Mouse (Mus musculus) hindbrain, embryonic 15.5 days (tissue): Measurements from ENCODE around the gene Gm12184. TPM values are rescaled to one million over a fixed set of nuclear protein-coding genes. Genes with fewer than 3 reads are reported as not detected.
A peak's percentile ranks its signal among the peaks of the same experiment; 100 is the strongest.

ENCODE experiments used
- ATAC-seq: fragments of 200-750 bp; cut with Nextera tagmentation; 2 replicates; pipeline ENCODE4 v1.8.0; 2017; ENCODE audit warnings: low read depth, moderate number of reproducible peaks, moderate TSS enrichment; ENCODE audit not compliant: low FRiP score
- H3K27ac ChIP-seq: fragments of 300-500 bp; sonication (generic); replicated peaks from 2 replicates; pipeline ENCODE4 v1.5.1; 2015; ENCODE audit warnings: mild to moderate bottlenecking, inconsistent platforms
- H3K27me3 ChIP-seq: fragments of 300-500 bp; sonication (generic); 2 replicates; pipeline ENCODE4 v1.6.1; 2015; ENCODE audit warnings: control low read depth, inconsistent platforms
- H3K36me3 ChIP-seq: fragments of 300-500 bp; sonication (generic); 2 replicates; pipeline ENCODE4 v1.6.1; 2015; ENCODE audit warnings: control low read depth, inconsistent platforms
- H3K4me1 ChIP-seq: fragments of 300-500 bp; sonication (generic); replicated peaks from 2 replicates; pipeline ENCODE4 v1.6.1; 2015; ENCODE audit warnings: control low read depth, inconsistent platforms
- H3K4me2 ChIP-seq: fragments of 300-500 bp; sonication (generic); 2 replicates; pipeline ENCODE4 v1.6.1; 2015; ENCODE audit warnings: moderate library complexity, mild to moderate bottlenecking, inconsistent platforms
- H3K4me3 ChIP-seq: fragments of 300-500 bp; sonication (generic); 2 replicates; pipeline ENCODE4 v1.5.1; 2015; ENCODE audit warnings: mild to moderate bottlenecking, inconsistent platforms
- H3K9ac ChIP-seq: fragments of 300-500 bp; sonication (generic); 2 replicates; pipeline ENCODE4 v1.6.1; 2015; ENCODE audit warnings: inconsistent platforms
- H3K9me3 ChIP-seq: fragments of 300-500 bp; sonication (generic); 2 replicates; pipeline ENCODE4 v1.6.1; 2016; ENCODE audit warnings: control low read depth, inconsistent platforms
- WGBS: fragments of 180-500 bp; shearing (Covaris S2); methylation state at CpG from one replicate; pipeline ENCODE4 v1.1.7; 2015; 5-methylcytosine and 5-hydroxymethylcytosine counted together
- polyA plus RNA-seq: library from polyadenylated mRNA; unstranded; fragments of >200 nt; fragmentation: Nextera tagmentation; extraction: Ambion mirVana; gene quantifications from 2 replicates; pipeline ENCODE4 v1.2.1, GENCODE M21; 2015

Gm12184 gene
- polyA plus RNA-seq, 1 experiment from 2014 or later: 3.8 TPM

DNA sequence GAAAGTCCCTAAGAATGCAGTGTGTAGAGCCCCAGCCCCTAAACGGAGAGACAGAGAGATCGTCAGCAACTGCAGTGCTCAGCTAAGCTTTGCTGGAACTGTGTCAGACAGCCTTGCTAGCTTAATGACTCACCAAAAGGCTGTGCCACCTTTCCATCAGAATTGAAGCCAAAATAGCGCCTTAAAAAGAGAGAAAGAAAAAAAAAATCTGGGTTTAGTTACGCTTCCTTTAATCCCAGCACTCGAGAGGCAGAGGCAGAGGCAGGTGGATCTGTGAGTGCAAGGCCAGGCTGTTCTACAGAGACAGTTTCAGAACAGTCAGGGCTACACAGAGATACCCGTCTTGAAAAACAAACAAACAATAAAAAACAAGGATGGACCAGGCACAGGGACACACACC, 17.9 kb upstream of the Gm12184 start:
- no peaks in the 10 kb centered on the region for H3K36me3 ChIP-seq
- no peak for ATAC-seq
- H3K27me3 ChIP-seq: 0 out of 2 replicates have a peak, but pooled peaks cover 2% of the 10 kb centered on the region
- H3K4me2 ChIP-seq: no peak overlapping the region
- H3K4me3 ChIP-seq: no peak overlapping the region
- H3K4me1 ChIP-seq: 0 out of 2 replicates have a peak, but pooled peaks cover under 1% of the 10 kb centered on the region
- H3K9me3 ChIP-seq: no peaks in the 10 kb centered on the region
- H3K9ac ChIP-seq: no peak overlapping the region
- WGBS: 71% methylated on average over 6 of the region's 6 CpGs
- no peak overlapping the region for H3K27ac ChIP-seq

DNA sequence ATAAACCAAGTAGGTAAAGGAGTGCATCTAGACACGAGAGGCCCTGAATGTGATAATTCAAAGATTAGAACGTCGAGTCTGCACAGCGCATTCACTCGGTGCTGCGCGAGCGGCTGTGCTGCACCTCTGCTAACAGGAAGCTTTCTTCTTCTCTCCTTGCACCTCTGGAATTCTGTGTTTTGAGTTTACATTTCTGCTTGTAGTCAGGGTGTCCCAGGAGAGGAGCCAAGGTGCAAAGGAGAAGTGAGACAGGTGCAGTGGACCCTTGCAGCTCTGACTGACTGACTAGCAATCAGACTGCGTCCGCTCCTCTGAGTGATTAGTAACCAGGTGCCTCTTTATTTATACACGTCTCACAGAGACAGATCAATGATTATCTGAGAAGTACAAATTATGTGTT, 16.7 kb upstream of the Gm12184 start:
- 86% methylated on average over 11 of the region's 11 CpGs for WGBS
- no peak overlapping the region for H3K9ac ChIP-seq

GRCm38 (mm10) chr11:48842378-48842792, 15.9 kb upstream of the Gm12184 start:
- Histone ChIP-seq H3K27me3 (0 out of 2 replicates have a peak, but pooled peaks cover 2% of the 10 kb centered on the region), H3K4me3 (no peak overlapping the region), H3K27ac (no peak overlapping the region), H3K9ac (no peak overlapping the region), H3K4me1 (peaks cover 13% of the 10 kb centered on the region), H3K4me2 (no peak overlapping the region), H3K9me3 (no peaks in the 10 kb centered on the region), H3K36me3 (no peaks in the 10 kb centered on the region)
- WGBS: 85% methylated on average over 4 of the region's 4 CpGs
- ATAC-seq: no peak

More for the DNA sequence above, 16.7 kb upstream of the Gm12184 start:
- no peak overlapping the region for H3K4me3 ChIP-seq
- no peak for ATAC-seq
- H3K36me3 ChIP-seq: no peaks in the 10 kb centered on the region
- no peaks in the 10 kb centered on the region for H3K9me3 ChIP-seq
- H3K4me2 ChIP-seq: no peak overlapping the region
- H3K4me1 ChIP-seq: peaks cover 10% of the 10 kb centered on the region
- no peak overlapping the region for H3K27ac ChIP-seq
- 0 out of 2 replicates have a peak, but pooled peaks cover 2% of the 10 kb centered on the region for H3K27me3 ChIP-seq

- Histone ChIP-seq H3K9me3 (no peaks in the 10 kb centered on the region), H3K27ac (no peak overlapping the region), H3K4me3 (no peak overlapping the region), H3K4me2 (no peak overlapping the region), H3K36me3 (no peaks in the 10 kb centered on the region), H3K4me1 (peaks cover 19% of the 10 kb centered on the region), H3K9ac (no peak overlapping the region), H3K27me3 (0 out of 2 replicates have a peak, but pooled peaks cover 2% of the 10 kb centered on the region)
- ATAC-seq: no peak
- WGBS: 91% methylated on average over 5 of the region's 5 CpGs
Observed at GRCm38 (mm10) chr11:48841213-48841612, 14.8 kb upstream of the Gm12184 start.

GRCm38 (mm10) chr11:48840805-48841204, 14.3 kb upstream of the Gm12184 start:
- Histone ChIP-seq H3K36me3 (no peaks in the 10 kb centered on the region), H3K9me3 (no peaks in the 10 kb centered on the region), H3K4me2 (no peak overlapping the region), H3K9ac (no peak overlapping the region), H3K27ac (no peak overlapping the region), H3K27me3 (0 out of 2 replicates have a peak, but pooled peaks cover 2% of the 10 kb centered on the region), H3K4me3 (no peak overlapping the region), H3K4me1 (peaks cover 19% of the 10 kb centered on the region)
- no peak for ATAC-seq

DNA sequence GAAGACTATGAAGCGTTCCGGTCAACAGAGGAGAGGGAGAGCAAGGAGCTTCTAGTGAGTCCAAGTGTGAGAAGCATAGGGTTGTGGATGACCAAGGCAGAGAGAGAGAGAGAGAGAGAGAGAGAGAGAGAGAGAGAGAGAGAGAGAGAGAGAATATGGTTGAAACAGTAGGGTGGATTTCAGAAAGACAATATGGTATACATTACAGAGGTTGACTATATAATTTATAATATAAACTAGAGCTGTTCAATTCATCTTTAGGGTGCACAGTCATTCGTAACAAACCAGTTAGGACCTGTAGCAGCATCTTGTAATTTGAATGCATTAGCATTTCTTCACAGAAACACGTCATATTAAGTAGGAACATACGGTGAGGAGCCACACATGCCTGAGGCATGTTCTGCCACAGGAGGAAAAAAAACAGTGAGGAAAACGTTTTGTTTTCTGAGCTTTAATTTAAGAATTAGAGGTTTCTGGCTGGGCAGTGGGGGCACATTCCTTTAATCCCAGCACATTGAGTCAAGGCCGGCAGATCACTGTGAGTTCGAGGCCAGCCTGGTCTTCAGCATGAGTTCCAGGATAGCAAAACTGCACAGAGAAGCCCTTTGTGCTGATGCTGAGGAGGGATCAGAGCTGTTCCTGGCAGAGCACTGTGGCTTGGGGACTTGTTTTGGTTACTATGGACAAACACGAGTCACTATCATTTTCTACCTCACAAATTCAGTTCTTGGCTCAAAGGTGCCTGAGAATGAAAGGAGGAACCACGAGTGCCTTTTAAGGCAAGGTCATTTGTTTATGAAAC, 12.6 kb upstream of the Gm12184 start:
- Histone ChIP-seq H3K27me3 (0 out of 2 replicates have a peak, but pooled peaks cover 2% of the 10 kb centered on the region), H3K4me3 (peak overlapping the region; percentile 72), H3K4me1 (peaks cover 24% of the 10 kb centered on the region), H3K4me2 (peak overlapping the region; percentile 64), H3K36me3 (no peaks in the 10 kb centered on the region), H3K27ac (no peak overlapping the region), H3K9ac (no peak overlapping the region), H3K9me3 (no peaks in the 10 kb centered on the region)
- ATAC-seq: no peak
- WGBS: 75% methylated on average over 10 of the region's 10 CpGs

DNA sequence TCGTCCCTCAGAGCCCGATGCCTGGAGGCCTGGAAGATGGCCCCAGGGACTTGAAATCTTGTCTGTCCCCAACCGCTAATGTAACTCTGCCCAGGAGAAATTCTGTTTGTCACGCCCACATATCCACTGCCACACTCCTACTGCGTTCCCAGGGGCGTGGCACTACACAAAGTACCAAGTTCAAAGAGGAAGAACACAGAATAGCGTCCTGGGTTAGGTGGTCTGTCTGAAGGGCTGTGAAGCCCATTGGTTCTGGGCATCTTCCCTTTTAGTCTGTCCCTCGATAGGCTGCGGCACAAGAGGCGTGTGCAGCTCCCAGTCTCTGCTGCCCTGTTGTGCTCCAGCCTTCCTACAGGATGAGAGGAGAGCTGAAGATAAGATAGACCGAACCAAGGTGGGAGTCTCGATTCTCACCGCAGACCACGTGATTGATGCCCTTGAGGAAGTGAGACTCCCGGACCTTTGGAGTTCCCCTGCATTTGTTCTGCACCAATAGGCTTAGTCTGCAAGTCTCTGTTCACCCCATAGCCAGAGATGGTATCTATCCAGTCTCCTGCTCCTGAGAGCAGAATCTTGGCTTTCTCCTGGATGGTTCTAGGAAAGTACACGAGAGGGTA, 11.8 kb upstream of the Gm12184 start:
- peak overlapping the region; percentile 64 for H3K9ac ChIP-seq
- H3K36me3 ChIP-seq: no peaks in the 10 kb centered on the region
- no peaks in the 10 kb centered on the region for H3K9me3 ChIP-seq
- peak overlapping the region; percentile 72 for H3K27ac ChIP-seq
- H3K4me1 ChIP-seq: peaks cover 24% of the 10 kb centered on the region
- peak overlapping the region; percentile 72 for H3K4me3 ChIP-seq
- no peak; the same call in 1 of the 2 replicates for ATAC-seq
- H3K27me3 ChIP-seq: no peaks in the 10 kb centered on the region
- H3K4me2 ChIP-seq: peak overlapping the region; percentile 64
- WGBS: 2% methylated on average over 16 of the region's 16 CpGs

- H3K36me3 ChIP-seq: no peaks in the 10 kb centered on the region
- peak; percentile 40 for ATAC-seq
- no peaks in the 10 kb centered on the region for H3K9me3 ChIP-seq
- under 1% methylated on average over 74 of the region's 77 CpGs for WGBS
- H3K4me1 ChIP-seq: peaks cover 27% of the 10 kb centered on the region
- H3K27me3 ChIP-seq: no peaks in the 10 kb centered on the region
- peak overlapping the region; percentile 64 for H3K9ac ChIP-seq
- peak overlapping the region; percentile 72 for H3K27ac ChIP-seq
- H3K4me3 ChIP-seq: peak overlapping the region; percentile 72
- H3K4me2 ChIP-seq: peak overlapping the region; percentile 64
Observed at GRCm38 (mm10) chr11:48837310-48838180, 11.1 kb upstream of the Gm12184 start.

- ATAC-seq: no peak
- peak overlapping the region; percentile 72 for H3K4me3 ChIP-seq
- H3K4me1 ChIP-seq: peaks cover 27% of the 10 kb centered on the region
- H3K36me3 ChIP-seq: no peaks in the 10 kb centered on the region
- WGBS: 7% methylated on average over 11 of the region's 11 CpGs
- no peaks in the 10 kb centered on the region for H3K9me3 ChIP-seq
- H3K9ac ChIP-seq: peak overlapping the region; percentile 64
- H3K4me2 ChIP-seq: peak overlapping the region; percentile 64
- H3K27me3 ChIP-seq: no peaks in the 10 kb centered on the region
- H3K27ac ChIP-seq: no peak overlapping the region
Observed at GRCm38 (mm10) chr11:48836990-48837309, 10.5 kb upstream of the Gm12184 start.

DNA sequence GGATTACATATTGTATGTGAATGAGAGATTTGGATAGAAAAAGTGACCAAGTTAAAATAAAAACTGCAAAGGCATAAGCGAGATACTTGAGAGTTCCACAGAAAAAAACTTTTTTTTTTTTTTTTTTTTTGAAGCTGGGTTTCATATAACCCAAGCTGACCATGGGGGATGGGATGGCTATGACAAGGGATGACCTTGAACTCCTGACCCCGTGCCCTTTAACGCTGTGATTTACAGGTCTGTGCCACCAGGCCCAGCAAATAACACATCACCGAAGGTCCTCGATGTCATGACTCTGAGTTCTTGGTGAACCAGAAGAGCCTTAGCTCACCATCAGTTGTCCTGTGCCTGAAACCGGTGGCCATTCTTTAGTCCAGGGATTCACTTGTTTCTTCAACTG, 9.5 kb upstream of the Gm12184 start:
- ATAC-seq: no peak
- 77% methylated on average over 6 of the region's 6 CpGs for WGBS
- Histone ChIP-seq H3K36me3 (no peaks in the 10 kb centered on the region), H3K4me3 (no peak overlapping the region), H3K4me2 (no peak overlapping the region), H3K9ac (no peak overlapping the region), H3K9me3 (no peaks in the 10 kb centered on the region), H3K27me3 (no peaks in the 10 kb centered on the region), H3K4me1 (peaks cover 27% of the 10 kb centered on the region), H3K27ac (no peak overlapping the region)

- H3K4me3 ChIP-seq: peak overlapping the region; percentile 52
- no peaks in the 10 kb centered on the region for H3K9me3 ChIP-seq
- H3K9ac ChIP-seq: peak overlapping the region; percentile 53
- H3K36me3 ChIP-seq: no peaks in the 10 kb centered on the region
- H3K4me1 ChIP-seq: peaks cover 24% of the 10 kb centered on the region
- peak; percentile 89 for ATAC-seq
- WGBS: 1% methylated on average over 30 of the region's 30 CpGs
- H3K4me2 ChIP-seq: peak overlapping the region; percentile 52
- H3K27me3 ChIP-seq: no peaks in the 10 kb centered on the region
- H3K27ac ChIP-seq: peak overlapping the region; percentile 72
Observed at GRCm38 (mm10) chr11:48833731-48834639, 7.5 kb upstream of the Gm12184 start.
